Mouse (Mus musculus) limb, embryonic 12.5 days (tissue): ENCODE results near the gene Fam229a. TPM values are rescaled to one million over a fixed set of nuclear protein-coding genes. Genes with fewer than 3 reads are reported as not detected.

Experiments
- ATAC-seq: fragments of 200-750 bp; cut with Nextera tagmentation; 2 replicates; pipeline ENCODE4 v1.8.0; 2017; ENCODE audit warnings: low read depth, moderate TSS enrichment; ENCODE audit not compliant: insufficient number of reproducible peaks, insufficient read depth, low FRiP score, low TSS enrichment
- H3K27ac ChIP-seq: fragments of 300-500 bp; sonication (generic); 2 replicates; pipeline ENCODE4 v1.5.1; 2016; ENCODE audit warnings: mild to moderate bottlenecking, moderate library complexity
- H3K27me3 ChIP-seq: fragments of 300-500 bp; sonication (generic); 2 replicates; pipeline ENCODE4 v1.6.1; 2016; ENCODE audit warnings: mild to moderate bottlenecking, moderate library complexity
- H3K36me3 ChIP-seq: fragments of 300-500 bp; sonication (generic); 2 replicates; pipeline ENCODE4 v1.6.1; 2016; ENCODE audit warnings: mild to moderate bottlenecking, moderate library complexity
- H3K4me1 ChIP-seq: fragments of 300-500 bp; sonication (generic); replicated peaks from 2 replicates; pipeline ENCODE4 v1.6.1; 2016
- H3K4me2 ChIP-seq: fragments of 300-500 bp; sonication (generic); 2 replicates; pipeline ENCODE4 v1.6.1; 2016; ENCODE audit warnings: mild to moderate bottlenecking, moderate library complexity
- H3K4me3 ChIP-seq: fragments of 300-500 bp; sonication (generic); replicated peaks from 2 replicates; pipeline ENCODE4 v1.5.1; 2016; ENCODE audit warnings: mild to moderate bottlenecking
- H3K9ac ChIP-seq: fragments of 300-500 bp; sonication (generic); replicated peaks from 2 replicates; pipeline ENCODE4 v1.6.1; 2016; ENCODE audit warnings: mild to moderate bottlenecking, moderate library complexity
- H3K9me3 ChIP-seq: fragments of 300-500 bp; sonication (generic); 2 replicates; pipeline ENCODE4 v1.6.1; 2016; ENCODE audit warnings: mild to moderate bottlenecking, moderate library complexity
- WGBS: fragments of 180-500 bp; shearing (Covaris S2); methylation state at CpG from one replicate; pipeline ENCODE4 v1.1.7; 2016; 5-methylcytosine and 5-hydroxymethylcytosine counted together
- polyA plus RNA-seq: library from polyadenylated mRNA; unstranded; fragments of >200 nt; fragmentation: Nextera tagmentation; extraction: Ambion mirVana; gene quantifications from 2 replicates; pipeline ENCODE4 v1.2.1, GENCODE M21; 2016

The Fam229a gene
- polyA plus RNA-seq, 1 experiment from 2014 or later, result not detected

GRCm38 (mm10) chr4:129460827-129461182, 30.2 kb upstream of the Fam229a start:
- H3K9me3 ChIP-seq, result no peaks in the 10 kb centered on the region
- H3K4me2 ChIP-seq, result peak overlapping the region; percentile 87
- peak overlapping the region; percentile 53 for H3K9ac ChIP-seq
- peaks cover under 1% of the 10 kb centered on the region; the same call in 1 of the 2 replicates for H3K27me3 ChIP-seq
- H3K4me1 ChIP-seq, result peaks cover 11% of the 10 kb centered on the region
- peak overlapping the region; percentile 95 for H3K4me3 ChIP-seq
- ATAC-seq, result peak; percentile 13; the same call in 1 of the 2 replicates
- 0% methylated on average over 4 of the region's 4 CpGs for WGBS
- H3K36me3 ChIP-seq, result peaks cover 15% of the 10 kb centered on the region
- peak overlapping the region; percentile 89 for H3K27ac ChIP-seq

- no peaks in the 10 kb centered on the region for H3K9me3 ChIP-seq
- H3K4me1 ChIP-seq, result peaks cover 11% of the 10 kb centered on the region
- ATAC-seq, result peak; percentile 99
- H3K27me3 ChIP-seq, result no peaks in the 10 kb centered on the region
- H3K4me3 ChIP-seq, result peak within 1 kb of the TSS; percentile 95
- peak within 1 kb of the TSS; percentile 87 for H3K4me2 ChIP-seq
- H3K27ac ChIP-seq, result peak within 1 kb of the TSS; percentile 89
- peaks cover 21% of the 10 kb centered on the region for H3K36me3 ChIP-seq
- peak within 1 kb of the TSS; percentile 78 for H3K9ac ChIP-seq
- WGBS, result under 1% methylated on average over 46 of the region's 46 CpGs
Observed at GRCm38 (mm10) chr4:129461183-129461960, 29.6 kb upstream of the Fam229a start, which contains the start of gene Bsdc1. Bsdc1 (plus strand) TSS chr4:129461581.

- H3K4me1 ChIP-seq, result peaks cover 11% of the 10 kb centered on the region
- H3K4me2 ChIP-seq, result peak overlapping the region; percentile 87
- H3K4me3 ChIP-seq, result peak overlapping the region; percentile 95
- peak overlapping the region; percentile 78 for H3K9ac ChIP-seq
- no peak overlapping the region for H3K27ac ChIP-seq
- H3K27me3 ChIP-seq, result no peaks in the 10 kb centered on the region
- no peak for ATAC-seq
- no peaks in the 10 kb centered on the region for H3K9me3 ChIP-seq
- peaks cover 29% of the 10 kb centered on the region for H3K36me3 ChIP-seq
- 45% methylated on average over 3 of the region's 3 CpGs for WGBS
Observed at GRCm38 (mm10) chr4:129462118-129462517, 28.9 kb upstream of the Fam229a start.

GRCm38 (mm10) chr4:129463097-129464059, 27.6 kb upstream of the Fam229a start:
- H3K27ac ChIP-seq, result no peak overlapping the region
- peak overlapping the region; percentile 95; the same call in 1 of the 2 replicates for H3K4me3 ChIP-seq

GRCm38 (mm10) chr4:129464286-129464815, 26.6 kb upstream of the Fam229a start:
- Histone ChIP-seq H3K4me3 (no peak overlapping the region), H3K27me3 (no peaks in the 10 kb centered on the region), H3K9ac (no peak overlapping the region), H3K4me2 (no peak overlapping the region), H3K36me3 (peaks cover 51% of the 10 kb centered on the region), H3K27ac (no peak overlapping the region), H3K4me1 (peaks cover 11% of the 10 kb centered on the region), H3K9me3 (no peaks in the 10 kb centered on the region)
- 85% methylated on average over 4 of the region's 4 CpGs for WGBS
- ATAC-seq, result no peak

More at GRCm38 (mm10) chr4:129463097-129464059, 27.6 kb upstream of the Fam229a start:
- no peak for ATAC-seq
- Histone ChIP-seq H3K9me3 (no peaks in the 10 kb centered on the region), H3K4me2 (0 out of 2 replicates have a peak overlapping the region, but pooled peaks have one; percentile 87), H3K4me1 (peaks cover 11% of the 10 kb centered on the region), H3K9ac (no peak overlapping the region), H3K27me3 (no peaks in the 10 kb centered on the region), H3K36me3 (peaks cover 41% of the 10 kb centered on the region)
- WGBS, result 82% methylated on average over 24 of the region's 24 CpGs

GRCm38 (mm10) chr4:129476047-129476446, 14.9 kb upstream of the Fam229a start:
- peaks cover 94% of the 10 kb centered on the region for H3K36me3 ChIP-seq

DNA sequence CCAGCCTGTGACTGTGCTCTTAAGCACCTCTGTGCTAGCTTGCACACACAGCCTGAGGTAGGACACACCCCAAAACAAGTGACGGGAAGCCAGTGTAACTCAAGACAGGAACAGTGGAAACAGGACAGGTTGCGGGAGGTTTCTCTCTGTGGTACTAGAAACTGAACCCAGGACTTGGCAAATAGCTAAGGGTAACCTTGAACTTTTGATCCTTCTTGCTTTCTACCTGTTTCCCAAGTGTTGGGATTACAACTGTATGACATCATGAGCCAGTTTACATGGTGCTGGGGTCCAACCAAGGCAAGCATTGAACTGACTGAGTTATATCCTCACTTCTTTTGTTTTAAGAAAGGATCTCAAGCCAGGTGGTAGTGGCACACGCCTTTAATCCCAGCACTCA, 11.1 kb upstream of the Fam229a start:
- H3K4me3 ChIP-seq, result no peak overlapping the region
- no peaks in the 10 kb centered on the region for H3K4me1 ChIP-seq
- H3K27ac ChIP-seq, result no peak overlapping the region
- no peak for ATAC-seq
- H3K36me3 ChIP-seq, result peaks cover 95% of the 10 kb centered on the region
- H3K4me2 ChIP-seq, result no peak overlapping the region
- 91% methylated on average over 3 of the region's 3 CpGs for WGBS
- H3K27me3 ChIP-seq, result no peaks in the 10 kb centered on the region
- H3K9me3 ChIP-seq, result no peaks in the 10 kb centered on the region
- no peak overlapping the region for H3K9ac ChIP-seq

More at GRCm38 (mm10) chr4:129476047-129476446, 14.9 kb upstream of the Fam229a start:
- H3K4me3 ChIP-seq, result no peak overlapping the region
- no peak overlapping the region for H3K9ac ChIP-seq
- no peaks in the 10 kb centered on the region for H3K9me3 ChIP-seq
- no peaks in the 10 kb centered on the region for H3K4me1 ChIP-seq
- no peak overlapping the region for H3K27ac ChIP-seq
- no peaks in the 10 kb centered on the region for H3K27me3 ChIP-seq
- WGBS, result 91% methylated on average over 11 of the region's 11 CpGs
- ATAC-seq, result no peak
- no peak overlapping the region for H3K4me2 ChIP-seq

DNA sequence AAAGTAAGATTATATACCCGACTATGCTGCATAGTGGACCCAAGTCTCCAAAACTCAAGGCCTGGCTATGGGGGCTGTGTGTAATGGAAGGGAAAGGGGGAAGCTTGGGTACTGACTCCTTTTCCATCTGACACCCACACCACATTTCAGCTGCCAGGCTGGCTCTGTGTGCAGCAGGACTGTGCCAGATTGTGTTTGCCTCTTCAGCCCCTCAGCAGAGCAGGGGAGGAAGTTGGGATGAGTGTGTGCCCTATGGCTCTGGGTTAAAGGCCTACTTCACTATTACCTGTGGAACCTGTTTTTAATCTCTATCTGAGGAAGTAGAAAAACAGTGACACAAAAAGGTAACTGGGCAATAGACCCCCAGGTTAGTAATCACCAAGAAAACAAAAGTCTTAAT, 9.9 kb upstream of the Fam229a start:
- Histone ChIP-seq H3K27ac (no peak overlapping the region), H3K4me1 (no peaks in the 10 kb centered on the region), H3K4me2 (no peak overlapping the region), H3K9me3 (no peaks in the 10 kb centered on the region), H3K9ac (no peak overlapping the region), H3K36me3 (peaks cover 97% of the 10 kb centered on the region), H3K4me3 (no peak overlapping the region), H3K27me3 (no peaks in the 10 kb centered on the region)
- ATAC-seq, result no peak
- WGBS, result 84% methylated on average over 1 of the region's 1 CpGs

GRCm38 (mm10) chr4:129494681-129495080, 3.7 kb downstream of the Fam229a start:
- Histone ChIP-seq H3K27me3 (peaks cover 33% of the 10 kb centered on the region), H3K9ac (no peak overlapping the region), H3K36me3 (no peaks in the 10 kb centered on the region), H3K4me1 (peaks cover 19% of the 10 kb centered on the region), H3K27ac (no peak overlapping the region), H3K4me2 (no peak overlapping the region), H3K4me3 (no peak overlapping the region), H3K9me3 (no peaks in the 10 kb centered on the region)
- WGBS, result 69% methylated on average over 7 of the region's 7 CpGs
- no peak for ATAC-seq

DNA sequence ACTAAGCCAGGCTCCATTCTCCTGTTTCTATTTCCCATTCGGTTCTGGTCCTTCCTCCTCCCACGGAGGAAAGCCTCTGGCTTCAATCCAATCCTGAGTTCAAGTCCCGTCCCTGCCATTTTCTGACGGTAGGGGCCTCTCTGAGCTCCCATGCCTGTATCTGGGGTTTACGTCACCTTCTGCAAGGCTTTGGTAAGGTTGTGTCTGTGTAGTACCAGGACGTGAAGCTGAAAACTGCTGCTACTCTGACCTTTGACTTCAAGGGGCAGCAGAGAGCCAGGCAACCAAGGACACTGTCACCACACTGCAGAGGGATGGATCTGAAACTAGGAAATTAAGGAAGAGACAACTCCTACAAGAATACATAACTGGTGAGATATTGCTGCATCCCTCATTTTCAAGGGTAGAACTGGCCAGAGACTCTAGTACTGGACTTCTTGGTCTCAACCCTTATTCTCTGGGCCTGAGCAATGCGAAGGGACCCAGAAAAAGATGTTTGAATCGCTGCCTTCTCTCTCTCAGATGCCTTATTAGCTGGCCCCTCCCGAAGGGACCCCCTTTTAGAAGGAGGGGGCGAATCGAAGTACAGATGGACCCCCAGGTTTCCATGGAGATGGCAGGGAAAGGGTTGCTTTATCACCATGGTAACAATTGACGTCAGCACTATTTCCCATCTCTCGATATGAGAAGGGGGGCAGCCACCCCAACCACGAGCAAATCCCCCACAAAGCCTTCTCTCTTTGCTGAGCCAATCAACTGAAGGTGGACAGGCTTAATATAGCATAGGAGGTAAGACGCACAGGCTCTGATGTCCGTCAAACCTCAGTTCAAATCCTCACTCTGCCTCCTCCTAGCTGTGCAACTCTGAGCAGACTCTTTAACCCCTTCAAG, 4.9 kb downstream of the Fam229a start:
- Histone ChIP-seq H3K9me3 (no peaks in the 10 kb centered on the region), H3K27ac (peak overlapping the region; percentile 37; the same call in 1 of the 2 replicates), H3K4me2 (no peak overlapping the region), H3K36me3 (no peaks in the 10 kb centered on the region), H3K4me3 (no peak overlapping the region), H3K4me1 (peaks cover 18% of the 10 kb centered on the region), H3K9ac (no peak overlapping the region), H3K27me3 (peaks cover 22% of the 10 kb centered on the region)
- WGBS, result 42% methylated on average over 16 of the region's 16 CpGs
- ATAC-seq, result no peak
